Mouse (Mus musculus) hindbrain, embryonic 12.5 days (tissue): Measurements from ENCODE around the gene Traf3ip3. TPM values are rescaled to one million over a fixed set of nuclear protein-coding genes. Genes with fewer than 3 reads are reported as not detected.

ENCODE experiments used
- ATAC-seq: fragments of 200-750 bp; cut with Nextera tagmentation; 2 replicates; pipeline ENCODE4 v1.8.0; 2017; ENCODE audit warnings: moderate TSS enrichment; ENCODE audit not compliant: low FRiP score
- H3K27ac ChIP-seq: fragments of 300-500 bp; sonication (generic); 2 replicates; pipeline ENCODE4 v1.5.1; 2016; ENCODE audit warnings: mild to moderate bottlenecking
- H3K27me3 ChIP-seq: fragments of 300-500 bp; sonication (generic); 2 replicates; pipeline ENCODE4 v1.6.1; 2016; ENCODE audit warnings: mild to moderate bottlenecking
- H3K36me3 ChIP-seq: fragments of 300-500 bp; sonication (generic); 2 replicates; pipeline ENCODE4 v1.6.1; 2016; ENCODE audit warnings: mild to moderate bottlenecking
- H3K4me1 ChIP-seq: fragments of 300-500 bp; sonication (generic); 2 replicates; pipeline ENCODE4 v1.6.1; 2016
- H3K4me2 ChIP-seq: fragments of 300-500 bp; sonication (generic); replicated peaks from 2 replicates; pipeline ENCODE4 v1.6.1; 2016; ENCODE audit warnings: mild to moderate bottlenecking
- H3K4me3 ChIP-seq: fragments of 300-500 bp; sonication (generic); 2 replicates; pipeline ENCODE4 v1.5.1; 2016; ENCODE audit warnings: mild to moderate bottlenecking
- H3K9ac ChIP-seq: fragments of 300-500 bp; sonication (generic); 2 replicates; pipeline ENCODE4 v1.6.1; 2016; ENCODE audit warnings: mild to moderate bottlenecking, moderate library complexity
- H3K9me3 ChIP-seq: fragments of 300-500 bp; sonication (generic); replicated peaks from 2 replicates; pipeline ENCODE4 v1.6.1; 2016; ENCODE audit warnings: mild to moderate bottlenecking
- WGBS: fragments of 180-500 bp; shearing (Covaris S2); methylation state at CpG from one replicate; pipeline ENCODE4 v1.1.7; 2016; 5-methylcytosine and 5-hydroxymethylcytosine counted together
- polyA plus RNA-seq: library from polyadenylated mRNA; unstranded; fragments of >200 nt; fragmentation: Nextera tagmentation; extraction: Ambion mirVana; gene quantifications from 2 replicates; pipeline ENCODE4 v1.2.1, GENCODE M21; 2016

Gene Traf3ip3
- polyA plus RNA-seq, 1 experiment from 2014 or later: 2.6 TPM

- H3K27ac ChIP-seq: 0 out of 2 replicates have a peak overlapping the region, but pooled peaks have one; percentile 58
- peak; percentile 30 for ATAC-seq
- peak overlapping the region; percentile 67 for H3K4me2 ChIP-seq
- H3K9me3 ChIP-seq: no peaks in the 10 kb centered on the region
- H3K27me3 ChIP-seq: no peaks in the 10 kb centered on the region
- peaks cover 12% of the 10 kb centered on the region for H3K4me1 ChIP-seq
- peaks cover 21% of the 10 kb centered on the region for H3K36me3 ChIP-seq
- peak overlapping the region; percentile 52; the same call in 1 of the 2 replicates for H3K9ac ChIP-seq
- 87% methylated on average over 8 of the region's 8 CpGs for WGBS
- 0 out of 2 replicates have a peak overlapping the region, but pooled peaks have one; percentile 94 for H3K4me3 ChIP-seq
Observed at GRCm38 (mm10) chr1:193130839-193131238, 70.7 kb downstream of the Traf3ip3 start.

DNA sequence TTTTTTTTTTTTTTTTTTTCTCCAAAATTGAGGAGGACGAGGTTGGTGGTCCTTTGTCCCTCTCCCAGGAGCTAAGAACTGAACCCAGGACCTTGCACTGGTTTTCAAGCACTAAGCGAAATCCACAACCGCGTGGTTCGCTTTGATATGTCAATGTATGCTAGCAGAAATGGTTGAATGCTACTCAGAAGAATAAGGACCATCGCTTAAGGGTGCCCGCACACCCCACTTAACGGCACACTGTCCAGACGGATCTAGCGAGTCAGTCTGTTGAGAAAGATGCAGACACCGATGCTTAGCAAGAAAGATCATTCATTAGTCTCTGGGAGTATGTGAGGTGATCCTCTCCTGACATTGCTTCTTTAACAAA is 71.1 kb downstream of the Traf3ip3 start:
- H3K9me3 ChIP-seq: no peaks in the 10 kb centered on the region
- peaks cover 21% of the 10 kb centered on the region for H3K36me3 ChIP-seq
- peaks cover 12% of the 10 kb centered on the region for H3K4me1 ChIP-seq
- ATAC-seq: peak; percentile 64
- H3K27ac ChIP-seq: peak overlapping the region; percentile 58
- peak overlapping the region; percentile 94 for H3K4me3 ChIP-seq
- no peaks in the 10 kb centered on the region for H3K27me3 ChIP-seq
- peak overlapping the region; percentile 67 for H3K4me2 ChIP-seq
- 26% methylated on average over 11 of the region's 11 CpGs for WGBS
- peak overlapping the region; percentile 52; the same call in 1 of the 2 replicates for H3K9ac ChIP-seq

DNA sequence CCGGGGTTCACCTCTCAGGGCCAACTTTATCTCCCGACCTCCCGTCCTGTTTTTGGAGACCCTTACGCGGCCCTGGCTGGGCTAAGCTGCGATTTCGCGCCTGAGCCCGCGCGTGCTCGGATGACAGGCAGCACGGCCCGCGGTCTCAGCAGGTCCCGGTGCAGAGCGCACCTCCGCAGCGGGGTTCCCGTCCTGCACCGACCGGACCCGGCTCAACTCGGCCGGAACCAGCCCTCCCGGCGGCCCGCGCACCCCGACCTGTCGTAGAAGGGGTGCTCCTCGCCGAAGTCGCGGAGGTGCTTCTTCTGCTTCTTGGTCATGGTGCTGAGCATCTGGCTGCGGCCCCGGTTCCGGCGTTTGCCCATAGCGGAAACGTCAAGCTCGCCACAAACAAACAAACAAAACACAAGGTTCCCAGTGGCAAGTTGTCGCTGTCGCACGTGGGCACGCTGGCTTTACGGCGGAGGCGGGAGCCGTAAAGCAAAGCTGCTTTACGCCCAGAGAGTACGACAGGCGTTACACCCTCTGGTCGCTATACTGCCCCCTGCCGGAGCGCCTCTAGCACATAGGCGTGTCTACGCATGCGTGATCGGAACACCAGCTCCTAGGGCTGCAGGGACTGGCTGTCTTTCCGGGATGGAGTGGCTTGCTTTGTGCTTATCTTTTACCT is 71.6 kb downstream of the Traf3ip3 start, which contains the start of gene Diexf:
Gene Diexf, minus strand, starts transcription at position 487 of the 670 bp plus-strand sequence.
- under 1% methylated on average over 61 of the region's 61 CpGs for WGBS
- Histone ChIP-seq H3K9ac (peak within 1 kb of the TSS; percentile 81), H3K36me3 (peaks cover 21% of the 10 kb centered on the region), H3K27ac (peak within 1 kb of the TSS; percentile 58), H3K4me2 (peak within 1 kb of the TSS; percentile 67), H3K4me3 (peak within 1 kb of the TSS; percentile 94), H3K4me1 (peaks cover 12% of the 10 kb centered on the region), H3K9me3 (no peaks in the 10 kb centered on the region), H3K27me3 (no peaks in the 10 kb centered on the region)
- ATAC-seq: peak; percentile 94

- ATAC-seq: no peak
- 27% methylated on average over 5 of the region's 5 CpGs for WGBS
- no peak overlapping the region for H3K27ac ChIP-seq
- H3K4me1 ChIP-seq: peaks cover 12% of the 10 kb centered on the region
- H3K9me3 ChIP-seq: no peaks in the 10 kb centered on the region
- no peaks in the 10 kb centered on the region for H3K27me3 ChIP-seq
- H3K4me3 ChIP-seq: peak overlapping the region; percentile 94
- H3K9ac ChIP-seq: peak overlapping the region; percentile 81
- peak overlapping the region; percentile 67 for H3K4me2 ChIP-seq
- peaks cover 25% of the 10 kb centered on the region for H3K36me3 ChIP-seq
Observed at GRCm38 (mm10) chr1:193129321-193129720, 72.2 kb downstream of the Traf3ip3 start.

- ATAC-seq: no peak
- H3K36me3 ChIP-seq: peaks cover 37% of the 10 kb centered on the region
- H3K9me3 ChIP-seq: no peaks in the 10 kb centered on the region
- H3K9ac ChIP-seq: no peak overlapping the region
- 93% methylated on average over 6 of the region's 6 CpGs for WGBS
- no peaks in the 10 kb centered on the region for H3K27me3 ChIP-seq
- no peak overlapping the region for H3K4me3 ChIP-seq
- no peak overlapping the region for H3K4me2 ChIP-seq
- H3K27ac ChIP-seq: no peak overlapping the region
- peaks cover 12% of the 10 kb centered on the region for H3K4me1 ChIP-seq
Observed at GRCm38 (mm10) chr1:193128055-193128454, 73.4 kb downstream of the Traf3ip3 start.

DNA sequence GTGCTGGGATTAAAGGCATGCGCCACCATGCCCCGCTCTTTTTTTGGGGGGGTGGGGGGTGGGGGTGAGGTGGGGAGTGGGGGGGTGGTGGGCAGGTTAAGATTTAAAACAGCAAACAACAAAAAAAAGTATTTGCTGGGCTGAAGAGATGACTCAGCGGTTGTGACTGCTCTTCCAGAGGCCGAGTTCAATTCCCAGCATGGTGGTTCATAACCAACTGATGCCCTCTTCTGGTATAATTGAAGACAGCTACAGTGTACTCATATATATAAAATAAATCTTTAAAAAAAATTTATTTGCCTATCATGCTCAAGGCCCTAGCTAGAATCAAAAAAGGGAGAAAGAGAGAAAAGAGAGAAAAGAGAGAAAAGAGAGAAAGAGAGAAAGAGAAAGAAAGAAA is 75.7 kb downstream of the Traf3ip3 start:
- Histone ChIP-seq H3K36me3 (peaks cover 59% of the 10 kb centered on the region), H3K27ac (no peak overlapping the region), H3K4me3 (no peak overlapping the region), H3K27me3 (no peaks in the 10 kb centered on the region), H3K9me3 (no peaks in the 10 kb centered on the region), H3K4me2 (no peak overlapping the region), H3K4me1 (peaks cover 12% of the 10 kb centered on the region), H3K9ac (no peak overlapping the region)
- WGBS: 85% methylated on average over 4 of the region's 4 CpGs
- no peak for ATAC-seq

Other genes starting within 250 kb of the Traf3ip3 start
- 8.1 and 8.3 TPM in 2 replicates for gene Syt14, start 165.9 kb downstream of the Traf3ip3 start, polyA plus RNA-seq
- 8.5 and 9.1 TPM in 2 replicates for gene Diexf, start 71.4 kb downstream of the Traf3ip3 start, polyA plus RNA-seq
- gene Irf6, start 48.6 kb downstream of the Traf3ip3 start, polyA plus RNA-seq: 3.0 and 3.5 TPM in 2 replicates
- gene A130010J15Rik, start 33.7 kb downstream of the Traf3ip3 start, polyA plus RNA-seq: 15.7 TPM in 2 replicates
- gene Lamb3, start 6.0 kb upstream of the Traf3ip3 start, polyA plus RNA-seq: 0.36 and 0.52 TPM in 2 replicates
- gene Hsd11b1, start 62.4 kb upstream of the Traf3ip3 start, polyA plus RNA-seq: 0.17 and 0.21 TPM in 2 replicates
- 6.4 and 7.1 TPM in 2 replicates for gene G0s2, start 71.5 kb upstream of the Traf3ip3 start, polyA plus RNA-seq
- gene Camk1g, start 168.6 kb upstream of the Traf3ip3 start, polyA plus RNA-seq: 19.7 and 20.3 TPM in 2 replicates